Mouse (Mus musculus): Measurements from ENCODE around the gene Tnks1bp1. TPM values are rescaled to one million over a fixed set of nuclear protein-coding genes. Genes with fewer than 3 reads are reported as not detected.

The Tnks1bp1 gene
- polyA plus RNA-seq, 1 experiment = 27.1 TPM

GRCm38 (mm10) chr2:85046222-85046621 lies 1.6 kb upstream of the Tnks1bp1 start:
- no peaks in the 10 kb centered on the region for H3K9me3 ChIP-seq (replicated peaks; ENCODE audit: control insufficient read depth, insufficient read depth, low read length, poor library complexity, severe bottlenecking)
- H3K9ac ChIP-seq (ENCODE audit: low read depth, poor library complexity, severe bottlenecking) = no peak overlapping the region
- TF ChIP-seq EP300 (IDR thresholded peaks at IDR 0.05; ENCODE audit: insufficient read depth, low read depth, low read length) = no peak
- TF ChIP-seq POLR2A (IDR thresholded peaks at IDR 0.05; ENCODE audit: insufficient read depth, low read length) = no peak
- TF ChIP-seq CTCF (IDR thresholded peaks at IDR 0.05; ENCODE audit: low read depth, low read length) = no peak
- H3K27ac ChIP-seq (ENCODE audit: insufficient read depth, low read length) = peak overlapping the region; percentile 68; the same call in 1 of the 2 replicates
- peaks cover 53% of the 10 kb centered on the region for H3K36me3 ChIP-seq (ENCODE audit: control insufficient read depth, insufficient read depth, low read length, poor library complexity, severe bottlenecking)
- peaks cover 6% of the 10 kb centered on the region for H3K4me1 ChIP-seq (ENCODE audit: control insufficient read depth, insufficient read depth, low read length)
- H3K4me3 ChIP-seq (ENCODE audit: low read depth, low read length) = no peak overlapping the region
- H3K27me3 ChIP-seq (ENCODE audit: control insufficient read depth, insufficient read depth, low read length, poor library complexity, severe bottlenecking) = no peaks in the 10 kb centered on the region

- H3K4me1 ChIP-seq (ENCODE audit: control insufficient read depth, insufficient read depth, low read length) = peaks cover 6% of the 10 kb centered on the region
- H3K27me3 ChIP-seq (ENCODE audit: control insufficient read depth, insufficient read depth, low read length, poor library complexity, severe bottlenecking) = no peaks in the 10 kb centered on the region
- peak overlapping the region; percentile 68 for H3K27ac ChIP-seq (ENCODE audit: insufficient read depth, low read length)
- peaks cover 45% of the 10 kb centered on the region for H3K36me3 ChIP-seq (ENCODE audit: control insufficient read depth, insufficient read depth, low read length, poor library complexity, severe bottlenecking)
- H3K9ac ChIP-seq (ENCODE audit: low read depth, poor library complexity, severe bottlenecking) = peak overlapping the region; percentile 71
- H3K4me3 ChIP-seq (ENCODE audit: low read depth, low read length) = peak overlapping the region; percentile 57
- TF ChIP-seq CTCF (IDR thresholded peaks at IDR 0.05; ENCODE audit: low read depth, low read length) = no peak
- no peak for TF ChIP-seq POLR2A (IDR thresholded peaks at IDR 0.05; ENCODE audit: insufficient read depth, low read length)
- TF ChIP-seq EP300 (IDR thresholded peaks at IDR 0.05; ENCODE audit: insufficient read depth, low read depth, low read length) = no peak
- no peaks in the 10 kb centered on the region for H3K9me3 ChIP-seq (replicated peaks; ENCODE audit: control insufficient read depth, insufficient read depth, low read length, poor library complexity, severe bottlenecking)
These were observed 741 bp upstream of the Tnks1bp1 start for GRCm38 (mm10) chr2:85047081-85047480.

DNA sequence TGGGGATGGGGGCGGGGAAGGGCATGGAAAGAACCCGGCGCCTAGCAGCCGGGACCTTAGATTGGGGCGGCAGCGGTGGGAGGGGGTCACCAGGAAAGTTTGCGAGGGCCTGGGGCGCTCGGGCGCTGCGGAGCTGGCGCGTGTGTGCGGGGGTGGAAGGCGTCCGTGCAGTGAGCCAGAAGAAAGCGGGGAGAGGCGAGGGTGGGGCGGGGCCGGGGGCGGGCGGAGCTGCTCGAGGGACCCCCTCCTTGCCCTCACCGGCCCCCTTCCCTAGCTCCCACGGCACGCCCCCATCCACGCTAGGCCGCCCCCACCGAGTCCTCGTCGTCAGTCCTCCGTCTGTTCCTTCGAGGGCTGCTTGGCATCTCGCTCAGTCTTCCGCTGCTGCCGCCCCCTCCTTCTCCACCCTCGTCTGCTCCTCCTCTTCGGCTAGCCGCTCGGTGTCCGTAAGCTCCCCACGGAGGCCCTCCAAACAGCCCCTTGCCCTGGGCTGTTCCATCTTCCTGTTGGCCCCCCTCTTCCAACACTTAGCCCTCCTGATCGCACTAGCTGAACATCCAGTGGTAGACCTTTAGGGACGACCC lies 438 bp downstream of the Tnks1bp1 start:
- Histone ChIP-seq H3K9me3 (replicated peaks; ENCODE audit: control insufficient read depth, insufficient read depth, low read length, poor library complexity, severe bottlenecking) (no peaks in the 10 kb centered on the region), H3K36me3 (ENCODE audit: control insufficient read depth, insufficient read depth, low read length, poor library complexity, severe bottlenecking) (peaks cover 37% of the 10 kb centered on the region), H3K4me3 (ENCODE audit: low read depth, low read length) (peak overlapping the region; percentile 70), H3K9ac (ENCODE audit: low read depth, poor library complexity, severe bottlenecking) (peak overlapping the region; percentile 92), H3K27me3 (ENCODE audit: control insufficient read depth, insufficient read depth, low read length, poor library complexity, severe bottlenecking) (no peaks in the 10 kb centered on the region), H3K4me1 (ENCODE audit: control insufficient read depth, insufficient read depth, low read length) (peaks cover 6% of the 10 kb centered on the region), H3K27ac (ENCODE audit: insufficient read depth, low read length) (no peak overlapping the region)
- TF ChIP-seq POLR2A (IDR thresholded peaks at IDR 0.05; ENCODE audit: insufficient read depth, low read length) (no peak), CTCF (IDR thresholded peaks at IDR 0.05; ENCODE audit: low read depth, low read length) (no peak), EP300 (IDR thresholded peaks at IDR 0.05; ENCODE audit: insufficient read depth, low read depth, low read length) (no peak)

DNA sequence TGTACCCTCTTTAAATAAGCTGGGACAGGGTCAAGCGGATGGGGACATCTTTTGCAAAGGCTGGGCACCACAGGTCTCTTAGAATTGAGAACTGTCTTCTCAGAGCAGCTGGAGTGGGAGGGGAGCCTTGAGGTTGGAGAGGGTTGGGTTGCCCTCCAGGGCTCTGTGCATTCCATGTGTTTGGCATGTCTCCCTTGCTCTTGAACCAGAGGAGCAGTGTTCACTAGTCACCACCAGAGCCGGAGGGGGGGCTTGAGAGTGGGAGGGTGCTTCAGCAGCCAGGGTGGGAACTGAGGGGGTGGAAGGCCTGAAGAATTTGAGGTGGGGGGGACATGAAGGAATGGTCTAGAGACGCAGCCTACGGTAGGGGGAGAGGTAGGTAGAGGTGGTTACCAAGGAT lies 1.5 kb downstream of the Tnks1bp1 start:
- Histone ChIP-seq H3K9ac (ENCODE audit: low read depth, poor library complexity, severe bottlenecking) (no peak overlapping the region), H3K4me1 (ENCODE audit: control insufficient read depth, insufficient read depth, low read length) (peaks cover 6% of the 10 kb centered on the region), H3K36me3 (ENCODE audit: control insufficient read depth, insufficient read depth, low read length, poor library complexity, severe bottlenecking) (peaks cover 27% of the 10 kb centered on the region)

GRCm38 (mm10) chr2:85050001-85050634 lies 2.3 kb downstream of the Tnks1bp1 start:
- Histone ChIP-seq H3K9me3 (replicated peaks; ENCODE audit: control insufficient read depth, insufficient read depth, low read length, poor library complexity, severe bottlenecking) (no peaks in the 10 kb centered on the region), H3K36me3 (ENCODE audit: control insufficient read depth, insufficient read depth, low read length, poor library complexity, severe bottlenecking) (peaks cover 20% of the 10 kb centered on the region), H3K4me1 (ENCODE audit: control insufficient read depth, insufficient read depth, low read length) (peaks cover 6% of the 10 kb centered on the region), H3K27me3 (ENCODE audit: control insufficient read depth, insufficient read depth, low read length, poor library complexity, severe bottlenecking) (no peaks in the 10 kb centered on the region), H3K4me3 (ENCODE audit: low read depth, low read length) (peak overlapping the region; percentile 63), H3K9ac (ENCODE audit: low read depth, poor library complexity, severe bottlenecking) (peak overlapping the region; percentile 11; the same call in 1 of the 2 replicates), H3K27ac (ENCODE audit: insufficient read depth, low read length) (peak overlapping the region; percentile 7; the same call in 1 of the 2 replicates)
- no peak for TF ChIP-seq CTCF (IDR thresholded peaks at IDR 0.05; ENCODE audit: low read depth, low read length)
- no peak for TF ChIP-seq EP300 (IDR thresholded peaks at IDR 0.05; ENCODE audit: insufficient read depth, low read depth, low read length)
- TF ChIP-seq POLR2A (IDR thresholded peaks at IDR 0.05; ENCODE audit: insufficient read depth, low read length) = no peak

More for the DNA sequence above, 1.5 kb downstream of the Tnks1bp1 start:
- Histone ChIP-seq H3K9me3 (replicated peaks; ENCODE audit: control insufficient read depth, insufficient read depth, low read length, poor library complexity, severe bottlenecking) (no peaks in the 10 kb centered on the region), H3K4me3 (ENCODE audit: low read depth, low read length) (no peak overlapping the region), H3K27ac (ENCODE audit: insufficient read depth, low read length) (no peak overlapping the region), H3K27me3 (ENCODE audit: control insufficient read depth, insufficient read depth, low read length, poor library complexity, severe bottlenecking) (no peaks in the 10 kb centered on the region)
- TF ChIP-seq POLR2A (IDR thresholded peaks at IDR 0.05; ENCODE audit: insufficient read depth, low read length) = no peak
- no peak for TF ChIP-seq EP300 (IDR thresholded peaks at IDR 0.05; ENCODE audit: insufficient read depth, low read depth, low read length)
- TF ChIP-seq CTCF (IDR thresholded peaks at IDR 0.05; ENCODE audit: low read depth, low read length) = no peak

DNA sequence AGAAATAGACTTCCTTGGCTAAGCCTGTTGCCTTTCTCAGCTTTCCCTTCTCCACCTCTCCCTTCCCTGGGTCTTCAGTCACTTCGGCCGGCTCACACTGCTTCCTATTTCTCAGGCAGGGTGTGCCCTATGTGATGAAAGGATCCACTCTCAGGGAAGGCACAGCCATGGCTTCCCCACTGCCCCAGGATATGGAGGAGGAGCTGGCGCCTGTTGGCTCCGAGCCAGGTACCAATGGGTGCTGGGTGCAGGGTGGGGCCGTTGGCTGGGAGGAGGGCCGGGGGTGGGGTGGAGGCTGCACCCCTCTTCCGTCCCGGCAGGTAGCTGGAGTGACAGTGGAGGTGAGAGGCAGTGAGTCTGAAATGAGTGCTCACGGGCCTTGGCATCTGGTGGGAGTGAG lies 2.9 kb downstream of the Tnks1bp1 start:
- no peak for TF ChIP-seq CTCF (IDR thresholded peaks at IDR 0.05; ENCODE audit: low read depth, low read length)
- TF ChIP-seq POLR2A (IDR thresholded peaks at IDR 0.05; ENCODE audit: insufficient read depth, low read length) = no peak
- TF ChIP-seq EP300 (IDR thresholded peaks at IDR 0.05; ENCODE audit: insufficient read depth, low read depth, low read length) = no peak
- no peaks in the 10 kb centered on the region for H3K27me3 ChIP-seq (ENCODE audit: control insufficient read depth, insufficient read depth, low read length, poor library complexity, severe bottlenecking)
- peak overlapping the region; percentile 63 for H3K4me3 ChIP-seq (ENCODE audit: low read depth, low read length)
- H3K9me3 ChIP-seq (replicated peaks; ENCODE audit: control insufficient read depth, insufficient read depth, low read length, poor library complexity, severe bottlenecking) = no peaks in the 10 kb centered on the region
- peaks cover 6% of the 10 kb centered on the region for H3K4me1 ChIP-seq (ENCODE audit: control insufficient read depth, insufficient read depth, low read length)
- H3K9ac ChIP-seq (ENCODE audit: low read depth, poor library complexity, severe bottlenecking) = peak overlapping the region; percentile 11; the same call in 1 of the 2 replicates
- peak overlapping the region; percentile 7; the same call in 1 of the 2 replicates for H3K27ac ChIP-seq (ENCODE audit: insufficient read depth, low read length)
- peaks cover 15% of the 10 kb centered on the region for H3K36me3 ChIP-seq (ENCODE audit: control insufficient read depth, insufficient read depth, low read length, poor library complexity, severe bottlenecking)

Data from ES-Bruce4 (cell line).